ENCODE assay signal across 9 mouse cellular contexts in genomic region chr16:10838487-10839245, GRCm38 (mm10). TPM values are rescaled to one million over a fixed set of nuclear protein-coding genes. Genes with fewer than 3 reads are reported as not detected.
DNase-seq lines count a peak whose midpoint lies in the region; ATAC-seq lines count a peak whose summit lies in the region.
"Had no signal": no experiment of that assay in that cellular context is flagged by ENCODE, and none has a peak within 500 bp of the region (broad histone marks: within the 10 kb centered on the region; RNA-seq: fewer than 3 reads in every experiment).

No protein-coding gene starts in this region.

- H3K4me2 ChIP-seq in embryonic facial prominence, embryonic 13.5 days, result peak overlapping the region; percentile 35
- H3K4me2 ChIP-seq in limb, embryonic 11.5 days (ENCODE audit: low read depth, severe bottlenecking), result no peak overlapping the region
- H3K4me2 ChIP-seq: forebrain, embryonic 13.5 days had no signal

- no peaks in the 10 kb centered on the region for H3K36me3 ChIP-seq in embryonic facial prominence, embryonic 13.5 days
- H3K36me3 ChIP-seq in limb, embryonic 11.5 days (ENCODE audit: control insufficient read depth, insufficient read depth, low read length), result no peaks in the 10 kb centered on the region; the same call in 1 of the 2 replicates

- no peaks in the 10 kb centered on the region for H3K9me3 ChIP-seq in embryonic facial prominence, embryonic 13.5 days
- H3K9me3 ChIP-seq in limb, embryonic 11.5 days (ENCODE audit: control insufficient read depth, low read length), result no peaks in the 10 kb centered on the region
- H3K9me3 ChIP-seq: forebrain, embryonic 13.5 days had no signal

- 0 out of 2 replicates have a peak overlapping the region, but pooled peaks have one; percentile 28 for H3K9ac ChIP-seq in embryonic facial prominence, embryonic 13.5 days
- no peak overlapping the region for H3K9ac ChIP-seq in limb, embryonic 11.5 days (ENCODE audit: low read length)
- H3K9ac ChIP-seq: forebrain, embryonic 13.5 days had no signal

- WGBS in embryonic facial prominence, embryonic 13.5 days, result 16% methylated on average over 10 of the region's 10 CpGs
- WGBS in limb, embryonic 11.5 days, result 44% methylated on average over 10 of the region's 10 CpGs

- H3K4me1 ChIP-seq in embryonic facial prominence, embryonic 13.5 days, result peaks cover 61% of the 10 kb centered on the region
- peaks cover 17% of the 10 kb centered on the region for H3K4me1 ChIP-seq in limb, embryonic 11.5 days (ENCODE audit: control insufficient read depth, insufficient read depth, low read length)

- DNase-seq in kidney, adult 11 months, result peak; percentile 30
- no peak for DNase-seq in kidney, postnatal 10 days
- DNase-seq in limb, embryonic 11.5 days (ENCODE audit: low spot score), result peak; percentile 36
- peak; percentile 21 for DNase-seq in naive thymus-derived CD4-positive, alpha-beta T cell, adult 2 months (ENCODE audit: low read depth)
- DNase-seq in frontal cortex, postnatal 36 days (ENCODE audit: low spot score in 2 of 2), result no peak
- no peak for DNase-seq in right cerebral cortex, postnatal 4 days
- no peak for DNase-seq in adrenal gland, adult 2 months

- no peak overlapping the region for H3K4me3 ChIP-seq in embryonic facial prominence, embryonic 13.5 days
- no peak overlapping the region for H3K4me3 ChIP-seq in limb, embryonic 11.5 days (ENCODE audit: low read depth, low read length)
- H3K4me3 ChIP-seq: forebrain, embryonic 13.5 days had no signal

- peak; percentile 67 for ATAC-seq in embryonic facial prominence, embryonic 13.5 days (ENCODE audit: insufficient number of reproducible peaks, insufficient read depth, low FRiP score, low TSS enrichment, low read depth)
- no peak for ATAC-seq in limb, embryonic 11.5 days (ENCODE audit: insufficient number of reproducible peaks, low FRiP score, low TSS enrichment, low read depth)
- ATAC-seq: forebrain, embryonic 13.5 days had no signal

- peak overlapping the region; percentile 86 for H3K27ac ChIP-seq in embryonic facial prominence, embryonic 13.5 days
- no peak overlapping the region for H3K27ac ChIP-seq in limb, embryonic 11.5 days (replicated peaks; ENCODE audit: low read depth, low read length)
- H3K27ac ChIP-seq: forebrain, embryonic 13.5 days had no signal

- H3K27me3 ChIP-seq in embryonic facial prominence, embryonic 13.5 days, result peaks cover 3% of the 10 kb centered on the region; the same call in 1 of the 2 replicates
- H3K27me3 ChIP-seq in limb, embryonic 11.5 days (ENCODE audit: control insufficient read depth, insufficient read depth, low read length), result no peaks in the 10 kb centered on the region

RNA-seq across cellular contexts. Expression of gene Rmi2, which starts 3.8 kb away (rescaled TPM):
- polyA plus RNA-seq in embryonic facial prominence, embryonic 13.5 days (2015; fragmentation: Nextera tagmentation; extraction: Ambion mirVana), result 3.5 and 3.9 TPM in 2 replicates
- polyA plus RNA-seq in limb, embryonic 11.5 days (2014; fragmentation: Nextera tagmentation; extraction: Ambion mirVana), result 4.3 and 4.7 TPM in 2 replicates
- under 1 TPM; 0.38 to 0.46 TPM for total RNA-seq in adrenal gland, adult 2 months (2021)
- 0.77 and 1.3 TPM in 2 replicates for polyA plus RNA-seq in adrenal gland, adult 2 months (2012; rRNA removed)

RNA-seq across cellular contexts. Expression of gene Gm11172, which starts 26.0 kb away (rescaled TPM):
- polyA plus RNA-seq in embryonic facial prominence, embryonic 13.5 days (2015; fragmentation: Nextera tagmentation; extraction: Ambion mirVana), result not detected in 2 replicates
- polyA plus RNA-seq in limb, embryonic 11.5 days (2014; fragmentation: Nextera tagmentation; extraction: Ambion mirVana), result not detected in 2 replicates
- total RNA-seq in adrenal gland, adult 2 months (2021), result not detected
- polyA plus RNA-seq in adrenal gland, adult 2 months (2012; rRNA removed), result not detected in 2 replicates
- polyA plus RNA-seq: forebrain, embryonic 13.5 days had no signal

RNA-seq across cellular contexts. Expression of gene Prm1, which starts 33.0 kb away (rescaled TPM):
- not detected in 2 replicates for polyA plus RNA-seq in embryonic facial prominence, embryonic 13.5 days (2015; fragmentation: Nextera tagmentation; extraction: Ambion mirVana)
- not detected in 2 replicates for polyA plus RNA-seq in limb, embryonic 11.5 days (2014; fragmentation: Nextera tagmentation; extraction: Ambion mirVana)
- not detected for total RNA-seq in adrenal gland, adult 2 months (2021)
- polyA plus RNA-seq in adrenal gland, adult 2 months (2012; rRNA removed), result not detected in 2 replicates
- polyA plus RNA-seq: forebrain, embryonic 13.5 days had no signal

RNA-seq across cellular contexts. Expression of gene Prm2, which starts 42.7 kb away (rescaled TPM):
- not detected in 2 replicates for polyA plus RNA-seq in embryonic facial prominence, embryonic 13.5 days (2015; fragmentation: Nextera tagmentation; extraction: Ambion mirVana)
- polyA plus RNA-seq in limb, embryonic 11.5 days (2014; fragmentation: Nextera tagmentation; extraction: Ambion mirVana), result not detected in 2 replicates
- not detected for total RNA-seq in adrenal gland, adult 2 months (2021)
- polyA plus RNA-seq in adrenal gland, adult 2 months (2012; rRNA removed), result 0.19 TPM in 1 of 2 replicates, not detected in the other
- polyA plus RNA-seq: forebrain, embryonic 13.5 days had no signal

RNA-seq across cellular contexts. Expression of gene Prm3, which starts 48.0 kb away (rescaled TPM):
- not detected in 2 replicates for polyA plus RNA-seq in embryonic facial prominence, embryonic 13.5 days (2015; fragmentation: Nextera tagmentation; extraction: Ambion mirVana)
- not detected in 2 replicates for polyA plus RNA-seq in limb, embryonic 11.5 days (2014; fragmentation: Nextera tagmentation; extraction: Ambion mirVana)
- not detected for total RNA-seq in adrenal gland, adult 2 months (2021)
- polyA plus RNA-seq in adrenal gland, adult 2 months (2012; rRNA removed), result not detected in 2 replicates
- polyA plus RNA-seq: forebrain, embryonic 13.5 days had no signal

Comparison
In these comparisons a context has a peak if more than half of its experiments do, and no peak if none do; other contexts are left out.
1. DNase-seq: peak in kidney, adult 11 months (single experiment), limb, embryonic 11.5 days (single experiment) and naive thymus-derived CD4-positive, alpha-beta T cell, adult 2 months (single experiment); none in kidney, postnatal 10 days (single experiment), frontal cortex, postnatal 36 days (0 of 2), right cerebral cortex, postnatal 4 days (single experiment) and adrenal gland, adult 2 months (single experiment).